Mouse (Mus musculus): ENCODE data around the gene Sept4.

GRCm38 (mm10) chr11:87590841-87591525 lies 22.3 kb downstream of the Sept4 start:
- TF ChIP-seq MAFK (IDR thresholded peaks at IDR 0.05; ENCODE audit: insufficient read depth, low read depth, low read length) (no peak; the same call in 1 of the 2 replicates), ZC3H11A (IDR thresholded peaks at IDR 0.05; ENCODE audit: borderline replicate concordance, low read depth, low read length) (no peak), ZNF384 (IDR thresholded peaks at IDR 0.05; ENCODE audit: low read depth, low read length) (no peak)
